Mouse (Mus musculus) erythroid progenitor cell, adult 5-6 weeks (primary cell): ENCODE data around the gene Ranbp9. TPM values are rescaled to one million over a fixed set of nuclear protein-coding genes. Genes with fewer than 3 reads are reported as not detected.

Experiments
- ATAC-seq: replicated peaks from 2 replicates; pipeline ENCODE4 v1.8.0; 2016; ENCODE audit warnings: moderate number of reproducible peaks, mild to moderate bottlenecking, moderate TSS enrichment, inconsistent platforms; ENCODE audit not compliant: poor library complexity, low FRiP score, severe bottlenecking
- total RNA-seq, 2 experiments: library from RNA; stranded (forward) in 1 of 2; stranded (reverse) in 1 of 2; fragments of 150-400 nt in 1 of 2; fragments of 186-747, 209-891 nt in 1 of 2; gene quantifications; 2 replicates each; pipeline versions ENCODE4 v1.2.3 to v1.2.4; 2015 to 2017; ENCODE audit warnings: low replicate concordance in 2 of 2

The Ranbp9 gene
- total RNA-seq (2015; ENCODE audit: low replicate concordance) (23.9 and 51.9 TPM in 2 replicates), total RNA-seq (2017; ENCODE audit: low replicate concordance) (41.1 and 43.3 TPM in 2 replicates)

- ATAC-seq, result peak; percentile 70
These were observed at the start of gene Ranbp9 for GRCm38 (mm10) chr13:43480957-43481858. Ranbp9 (minus strand) TSS chr13:43481282.

DNA sequence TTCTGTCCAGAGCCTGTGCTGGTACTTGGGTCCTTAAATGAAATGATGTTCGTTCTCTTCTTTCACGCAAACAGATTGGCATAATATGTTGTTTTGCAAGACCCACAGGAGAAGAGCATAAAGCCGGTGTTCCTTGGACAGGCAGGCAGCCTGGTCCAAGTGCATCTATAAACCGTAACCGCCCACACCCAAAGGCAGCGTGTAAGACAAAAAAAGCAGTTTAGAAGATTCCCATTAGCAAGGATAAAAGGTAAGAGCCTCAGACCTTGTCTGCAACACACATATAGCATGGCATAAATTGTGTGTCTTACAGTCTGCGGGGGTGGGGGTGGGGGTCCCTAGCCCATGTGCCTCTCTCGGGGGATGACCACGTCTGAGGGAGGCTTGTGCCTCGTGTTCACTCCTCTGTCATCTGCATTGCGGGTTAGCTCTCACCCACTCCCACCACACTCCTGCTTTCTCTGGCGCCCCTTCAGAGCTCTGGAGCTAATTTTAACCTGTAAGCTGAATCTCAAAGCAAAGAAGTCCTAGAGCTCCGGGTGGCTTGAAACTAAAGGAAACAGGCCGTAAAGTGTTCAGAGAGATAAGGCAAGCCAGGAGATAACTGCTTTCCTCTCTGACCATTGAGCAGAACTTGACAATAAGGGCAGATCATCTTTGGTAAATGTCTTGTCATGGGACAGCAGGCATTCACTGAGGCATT lies 49.2 kb upstream of the Ranbp9 start:
- ATAC-seq, result peak; percentile 19; the same call in 1 of the 2 replicates

- no peak for ATAC-seq
These were observed 45.2 kb upstream of the Ranbp9 start for GRCm38 (mm10) chr13:43526289-43526688.

GRCm38 (mm10) chr13:43525363-43526134 lies 44.5 kb upstream of the Ranbp9 start:
- ATAC-seq, result no peak

DNA sequence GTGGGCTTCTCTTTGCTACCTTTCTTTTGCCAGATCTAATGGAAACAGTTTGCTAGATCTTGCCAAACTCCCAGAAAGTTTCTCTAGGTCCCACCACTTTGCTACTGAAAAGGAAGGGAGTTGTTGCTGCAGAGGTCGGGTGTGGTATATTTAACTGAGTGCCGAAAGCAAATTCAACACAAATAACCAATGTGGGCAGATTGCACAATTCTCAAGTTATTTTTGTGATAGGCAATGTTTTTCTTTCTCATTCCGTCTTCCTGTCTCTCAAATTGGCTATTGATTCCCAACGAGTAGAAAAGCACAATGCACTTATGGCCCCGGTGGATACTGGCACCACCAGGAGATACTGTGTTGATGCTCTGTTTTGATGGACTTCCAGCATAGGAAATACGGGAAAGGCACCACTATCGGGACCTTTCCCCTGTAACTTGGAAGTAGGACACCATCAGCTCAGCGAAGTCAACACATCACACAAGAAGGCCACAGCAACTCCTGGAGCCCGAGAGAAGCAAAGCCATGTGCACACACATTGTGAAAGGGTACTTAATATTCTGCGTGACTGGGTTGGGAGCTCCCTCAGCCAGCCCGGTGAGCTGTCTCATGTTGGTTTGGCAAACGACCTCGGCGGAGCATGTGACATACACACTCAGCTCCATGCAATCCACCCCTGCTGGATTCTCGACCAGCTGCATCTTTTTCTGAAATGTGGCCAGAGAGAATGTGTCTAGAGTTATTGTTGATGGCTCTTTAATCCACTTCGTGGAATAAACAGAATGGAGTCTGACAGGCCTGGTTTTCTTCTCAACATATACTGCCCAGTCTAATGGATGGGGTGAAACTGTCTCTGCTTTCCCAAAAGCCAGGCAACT lies 43.6 kb upstream of the Ranbp9 start:
- ATAC-seq, result no peak

GRCm38 (mm10) chr13:43523906-43524480 lies 42.9 kb upstream of the Ranbp9 start:
- ATAC-seq, result no peak

- no peak for ATAC-seq
These were observed 40.9 kb upstream of the Ranbp9 start for GRCm38 (mm10) chr13:43521940-43522339.

- no peak for ATAC-seq
These were observed 38.2 kb upstream of the Ranbp9 start for GRCm38 (mm10) chr13:43519251-43519650.

DNA sequence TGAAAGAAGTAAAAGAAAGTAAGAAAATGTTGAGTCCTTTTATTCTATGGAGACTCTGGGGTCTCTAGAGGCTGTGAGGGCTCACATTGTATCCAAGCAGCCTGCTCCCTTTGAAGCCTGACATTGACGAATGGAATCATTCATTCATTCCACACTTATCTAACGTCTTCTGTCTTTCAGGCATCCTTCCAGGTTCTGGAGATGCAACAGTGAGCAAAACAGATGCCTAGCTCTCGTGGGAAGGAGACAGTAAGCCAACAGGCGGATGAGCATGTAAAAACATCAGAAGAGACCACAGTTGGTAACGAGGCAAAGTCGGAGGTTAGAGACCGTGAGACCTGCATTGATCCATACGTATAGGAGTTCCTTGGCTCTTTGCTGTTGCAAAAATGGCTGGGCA lies 36.3 kb upstream of the Ranbp9 start:
- no peak for ATAC-seq

GRCm38 (mm10) chr13:43516931-43517330 lies 35.8 kb upstream of the Ranbp9 start:
- no peak for ATAC-seq

GRCm38 (mm10) chr13:43516119-43516518 lies 35.0 kb upstream of the Ranbp9 start:
- ATAC-seq, result no peak

DNA sequence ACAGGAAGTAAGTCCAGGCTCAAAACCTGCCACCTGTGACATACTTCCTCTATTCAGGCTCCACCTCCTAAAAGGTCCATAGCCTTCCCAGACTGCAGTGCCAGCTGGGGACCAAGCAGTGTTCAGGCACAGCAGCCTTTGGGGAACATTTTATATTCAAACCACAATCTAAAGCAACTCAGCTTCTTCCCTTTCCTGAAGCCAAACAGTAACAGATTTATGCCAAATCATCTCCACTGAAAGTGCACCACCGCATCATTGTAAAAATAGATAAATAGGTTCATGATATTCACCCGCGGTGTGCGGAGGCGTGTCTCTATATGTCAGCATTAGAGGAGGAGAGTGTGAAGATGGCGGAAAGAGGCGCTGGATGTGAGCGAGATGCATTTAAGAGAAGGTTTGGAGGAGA lies 33.9 kb upstream of the Ranbp9 start:
- no peak for ATAC-seq

DNA sequence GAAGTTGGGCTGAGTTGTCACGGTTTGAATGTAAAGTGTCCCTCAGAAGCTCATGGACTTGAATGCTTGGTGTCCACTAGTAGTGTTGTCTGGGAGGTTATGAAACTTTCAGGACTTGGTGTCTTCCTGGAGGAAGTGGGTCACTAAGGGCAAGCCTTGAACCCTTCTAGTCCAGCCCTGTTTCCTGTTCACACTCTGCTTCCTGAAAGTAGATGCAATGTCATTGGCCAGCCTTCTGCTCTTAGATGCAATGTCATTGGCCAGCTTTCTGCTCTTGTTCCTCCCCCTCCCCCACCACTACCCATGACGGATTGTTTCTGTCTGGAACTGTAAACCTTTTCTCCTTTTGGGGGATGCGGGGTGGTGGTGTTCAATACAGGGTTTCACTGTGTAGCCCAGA lies 31.7 kb upstream of the Ranbp9 start:
- no peak for ATAC-seq

DNA sequence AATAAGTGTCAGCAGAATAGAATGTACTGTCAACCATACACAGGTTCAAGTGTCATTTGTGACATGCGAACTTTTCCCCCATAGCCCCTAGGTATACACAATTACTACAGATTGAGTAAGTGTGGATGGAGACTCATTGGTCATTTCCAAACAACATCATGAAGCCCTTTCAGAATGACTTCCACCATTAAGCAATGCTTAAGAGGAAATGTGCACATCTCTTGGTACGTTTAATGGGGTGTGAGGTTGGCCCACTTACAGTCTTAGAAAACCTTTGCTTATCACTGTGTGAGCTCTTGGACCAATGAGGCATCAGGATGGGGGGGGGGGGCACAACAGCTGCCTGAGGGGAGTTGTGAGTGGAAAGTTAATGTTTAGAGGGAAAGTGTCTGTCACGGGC lies 24.7 kb upstream of the Ranbp9 start:
- ATAC-seq, result no peak

- ATAC-seq, result no peak
These were observed 22.3 kb upstream of the Ranbp9 start for GRCm38 (mm10) chr13:43503395-43503850.

DNA sequence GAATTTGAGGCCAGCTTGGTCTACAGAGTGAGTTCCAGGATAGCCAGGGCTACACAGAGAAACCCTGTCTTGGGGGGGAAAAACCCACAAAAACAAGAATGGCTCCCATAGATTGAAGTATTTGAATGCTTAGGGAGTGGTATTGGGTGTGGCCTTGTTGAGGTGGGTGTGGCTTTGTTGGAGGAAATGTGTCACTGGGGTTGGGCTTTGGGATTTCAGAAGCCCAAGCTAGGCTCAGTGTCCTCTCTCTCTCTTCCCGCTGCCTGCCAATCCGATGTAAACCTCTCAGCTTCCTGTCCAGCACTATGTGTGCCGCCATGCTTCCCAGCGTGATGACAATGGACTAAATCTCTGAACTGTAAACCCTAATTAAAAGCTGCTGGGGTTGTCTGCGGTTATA lies 20.5 kb upstream of the Ranbp9 start:
- ATAC-seq, result no peak

- ATAC-seq, result no peak
These were observed 19.4 kb upstream of the Ranbp9 start for GRCm38 (mm10) chr13:43500483-43500850.

DNA sequence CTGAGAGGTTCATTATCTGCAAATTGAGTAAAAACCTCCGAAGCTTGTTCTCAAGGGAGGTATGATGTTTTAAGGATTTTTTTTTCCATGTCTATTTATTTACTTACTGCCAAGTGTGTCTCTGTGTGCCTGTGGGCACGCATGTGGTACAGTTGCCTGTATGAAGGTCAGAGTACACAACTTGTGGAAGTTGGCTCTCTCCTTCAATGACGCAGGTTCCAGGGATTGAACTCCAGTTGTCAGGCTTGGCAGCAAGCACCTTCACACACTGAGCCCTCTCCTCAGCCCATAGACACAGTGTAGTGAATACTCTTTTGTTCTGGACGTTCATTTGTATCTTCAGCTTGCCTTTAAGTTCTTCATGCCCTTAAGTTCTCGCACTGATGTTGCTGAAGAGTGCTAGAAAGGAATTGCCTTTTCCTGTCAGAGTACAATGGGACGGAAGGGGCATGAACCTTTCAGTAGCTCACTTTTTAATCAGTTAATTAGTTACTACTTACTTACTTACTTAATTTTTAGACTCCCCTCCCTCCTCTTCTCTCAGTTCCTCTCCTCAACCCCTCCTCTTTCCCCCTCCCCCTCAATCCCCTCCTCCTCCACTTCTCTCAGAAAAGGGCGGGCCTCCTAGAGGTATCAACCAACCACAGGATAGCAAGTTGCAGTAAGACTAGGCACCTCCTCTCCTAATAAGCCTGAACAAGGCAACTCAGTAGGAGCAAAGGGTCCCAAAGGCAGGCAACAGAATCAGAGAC lies 18.8 kb upstream of the Ranbp9 start:
- ATAC-seq, result no peak
